Comparison of ENCODE assay signal across 11 mouse cellular contexts in the genomic region with DNA sequence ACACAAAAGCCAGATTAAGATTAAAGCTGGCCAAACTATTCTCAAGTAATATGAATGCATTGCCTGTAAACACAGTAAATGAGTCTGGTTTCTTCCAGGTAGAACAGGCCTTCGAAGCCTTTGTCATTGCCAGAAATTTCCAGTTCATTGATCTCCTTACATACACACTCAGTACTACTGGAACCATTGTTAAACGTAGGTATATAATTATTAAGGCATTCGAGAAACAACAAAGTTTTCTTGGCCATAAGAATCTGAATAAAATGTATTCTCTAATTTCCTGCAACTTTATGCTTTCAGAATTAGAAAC.
"Had no signal": no experiment of that assay in that cellular context is flagged by ENCODE, and none has a peak within 500 bp of the region (broad histone marks: within the 10 kb centered on the region; RNA-seq: fewer than 3 reads in every experiment).

No protein-coding gene starts in this region.

- H3K27me3 ChIP-seq: limb, embryonic 15.5 days; liver, embryonic 12.5 days; megakaryocyte, embryonic 14.5 days; midbrain, embryonic 15.5 days had no signal

- DNase-seq: kidney, postnatal 25 days; lung, embryonic 14.5 days; lung, postnatal 10 days; thymus, postnatal 4 days had no signal

- H3K4me2 ChIP-seq: limb, embryonic 15.5 days; liver, embryonic 12.5 days; lung, embryonic 14.5 days; midbrain, embryonic 11.5 days; midbrain, embryonic 15.5 days had no signal

- ATAC-seq: liver, embryonic 12.5 days had no signal

- H3K9me3 ChIP-seq: limb, embryonic 15.5 days; liver, embryonic 12.5 days; megakaryocyte, embryonic 14.5 days; midbrain, embryonic 15.5 days had no signal

- H3K36me3 ChIP-seq: limb, embryonic 15.5 days; liver, embryonic 12.5 days; midbrain, embryonic 15.5 days had no signal

- H3K9ac ChIP-seq: limb, embryonic 15.5 days; liver, embryonic 12.5 days; lung, embryonic 14.5 days; midbrain, embryonic 15.5 days had no signal

- H3K4me1 ChIP-seq: liver, embryonic 12.5 days; megakaryocyte, embryonic 14.5 days; midbrain, embryonic 15.5 days had no signal

- H3K27ac ChIP-seq: liver, embryonic 12.5 days; macrophage; midbrain, embryonic 15.5 days; stomach, postnatal 0 days had no signal

- H3K4me3 ChIP-seq: limb, embryonic 15.5 days; liver, embryonic 12.5 days; megakaryocyte, embryonic 14.5 days; midbrain, embryonic 15.5 days had no signal
